Comparison of ENCODE assay signal across 20 mouse cellular contexts in the genomic region with DNA sequence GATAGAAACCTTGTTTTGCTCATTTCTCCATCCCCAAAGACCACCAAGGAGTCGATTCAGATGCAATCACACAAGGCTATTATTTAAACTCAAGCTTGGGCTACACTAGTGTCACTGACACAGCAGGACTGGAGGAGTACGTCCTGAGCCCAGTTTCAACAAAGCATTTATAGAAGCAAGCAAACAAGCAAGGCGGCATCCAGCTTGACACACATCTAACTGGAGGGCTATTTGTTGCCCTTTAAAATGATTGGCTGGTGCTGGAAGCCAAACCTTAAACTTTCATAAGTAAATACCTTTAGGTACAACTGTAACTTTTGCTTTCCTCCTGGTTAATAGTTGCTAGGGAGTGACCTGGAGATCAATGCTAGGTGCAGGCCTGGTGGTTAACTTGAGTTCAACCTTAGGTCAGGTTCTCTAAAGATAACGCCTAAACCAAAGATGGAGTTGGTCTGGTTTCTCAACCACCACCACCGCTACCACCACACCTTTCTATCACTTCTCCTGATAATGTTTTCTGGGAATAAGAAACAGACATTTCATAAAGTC. TPM values are rescaled to one million over a fixed set of nuclear protein-coding genes. Genes with fewer than 3 reads are reported as not detected.
DNase-seq lines count a peak whose midpoint lies in the region; ATAC-seq and TF ChIP-seq lines count a peak whose summit lies in the region.
"Had no signal": no experiment of that assay in that cellular context is flagged by ENCODE, and none has a peak within 500 bp of the region (broad histone marks: within the 10 kb centered on the region; RNA-seq: fewer than 3 reads in every experiment).

No protein-coding gene starts in this region.

- no peak for TF ChIP-seq POLR2A in lung, adult 2 months (IDR thresholded peaks at IDR 0.05; ENCODE audit: borderline replicate concordance, extremely low read depth, low read depth, low read length)

- H3K4me2 ChIP-seq in lung, embryonic 15.5 days, result no peak overlapping the region
- H3K4me2 ChIP-seq in intestine, embryonic 16.5 days (ENCODE audit: low read depth, low read length), result no peak overlapping the region
- H3K4me2 ChIP-seq in liver, embryonic 13.5 days, result no peak overlapping the region
- no peak overlapping the region for H3K4me2 ChIP-seq in liver, postnatal 0 days (ENCODE audit: low read depth, low read length)
- H3K4me2 ChIP-seq: embryonic facial prominence, embryonic 13.5 days; forebrain, embryonic 12.5 days; heart, embryonic 13.5 days had no signal

- peak; percentile 68; the same call in 1 of the 2 replicates for TF ChIP-seq EP300 in liver, postnatal 0 days (IDR thresholded peaks at IDR 0.05; ENCODE audit: low read depth)

- 0 out of 2 replicates have a peak overlapping the region, but pooled peaks have one; percentile 7 for H3K27ac ChIP-seq in lung, embryonic 15.5 days
- no peak overlapping the region for H3K27ac ChIP-seq in intestine, embryonic 16.5 days (ENCODE audit: low read length)
- H3K27ac ChIP-seq in liver, embryonic 13.5 days, result no peak overlapping the region
- H3K27ac ChIP-seq in liver, postnatal 0 days (ENCODE audit: low read depth), result peak overlapping the region; percentile 77
- H3K27ac ChIP-seq: embryonic facial prominence, embryonic 13.5 days; forebrain, embryonic 12.5 days; heart, embryonic 13.5 days had no signal

- WGBS in lung, embryonic 15.5 days, result 70% methylated on average over 5 of the region's 5 CpGs
- 73% methylated on average over 5 of the region's 5 CpGs for WGBS in lung, adult 2 months
- WGBS in intestine, embryonic 16.5 days, result 73% methylated on average over 5 of the region's 5 CpGs
- WGBS in liver, embryonic 13.5 days (ENCODE audit: insufficient replicate concordance), result 54% methylated on average over 5 of the region's 5 CpGs
- 56% methylated on average over 5 of the region's 5 CpGs for WGBS in liver, postnatal 0 days (ENCODE audit: insufficient replicate concordance)

- no peak for ATAC-seq in lung, embryonic 15.5 days (ENCODE audit: borderline replicate concordance, extremely low read depth, low FRiP score, low TSS enrichment)
- peak; percentile 37; the same call in 1 of the 2 replicates for ATAC-seq in intestine, embryonic 16.5 days
- peak; percentile 70 for ATAC-seq in liver, embryonic 13.5 days (ENCODE audit: low read depth)
- ATAC-seq in liver, postnatal 0 days, result peak; percentile 71
- ATAC-seq: forebrain, embryonic 16.5 days had no signal

- no peak overlapping the region for H3K4me3 ChIP-seq in lung, embryonic 15.5 days
- no peak overlapping the region for H3K4me3 ChIP-seq in lung, adult 2 months (replicated peaks; ENCODE audit: extremely low read depth, low read depth, low read length)
- no peak overlapping the region for H3K4me3 ChIP-seq in intestine, embryonic 16.5 days (ENCODE audit: low read length)
- no peak overlapping the region for H3K4me3 ChIP-seq in liver, embryonic 13.5 days (replicated peaks)
- no peak overlapping the region for H3K4me3 ChIP-seq in liver, postnatal 0 days (ENCODE audit: low read depth, low read length)
- H3K4me3 ChIP-seq: embryonic facial prominence, embryonic 13.5 days; forebrain, embryonic 12.5 days; heart, embryonic 13.5 days had no signal

- H3K9me3 ChIP-seq in lung, embryonic 15.5 days, result no peaks in the 10 kb centered on the region
- no peaks in the 10 kb centered on the region for H3K9me3 ChIP-seq in intestine, embryonic 16.5 days (ENCODE audit: control insufficient read depth, low read length)
- no peaks in the 10 kb centered on the region for H3K9me3 ChIP-seq in liver, embryonic 13.5 days (replicated peaks)
- no peaks in the 10 kb centered on the region for H3K9me3 ChIP-seq in liver, postnatal 0 days (ENCODE audit: low read length)
- H3K9me3 ChIP-seq: embryonic facial prominence, embryonic 13.5 days; forebrain, embryonic 12.5 days; heart, embryonic 13.5 days had no signal

- 0 out of 2 replicates have a peak, but pooled peaks cover 4% of the 10 kb centered on the region for H3K4me1 ChIP-seq in lung, embryonic 15.5 days
- no peaks in the 10 kb centered on the region for H3K4me1 ChIP-seq in lung, adult 2 months (ENCODE audit: control insufficient read depth, insufficient read depth, low read length)
- H3K4me1 ChIP-seq in intestine, embryonic 16.5 days (ENCODE audit: control insufficient read depth, insufficient read depth, low read length), result no peaks in the 10 kb centered on the region
- H3K4me1 ChIP-seq in liver, embryonic 13.5 days (replicated peaks), result 0 out of 2 replicates have a peak, but pooled peaks cover 2% of the 10 kb centered on the region
- peaks cover 11% of the 10 kb centered on the region for H3K4me1 ChIP-seq in liver, postnatal 0 days (ENCODE audit: insufficient read depth)
- H3K4me1 ChIP-seq: embryonic facial prominence, embryonic 13.5 days; forebrain, embryonic 12.5 days had no signal

- H3K36me3 ChIP-seq in lung, embryonic 15.5 days, result no peaks in the 10 kb centered on the region
- no peaks in the 10 kb centered on the region for H3K36me3 ChIP-seq in intestine, embryonic 16.5 days (ENCODE audit: control insufficient read depth, insufficient read depth, low read length)
- no peaks in the 10 kb centered on the region for H3K36me3 ChIP-seq in liver, embryonic 13.5 days
- H3K36me3 ChIP-seq in liver, postnatal 0 days (replicated peaks; ENCODE audit: insufficient read depth, low read length), result no peaks in the 10 kb centered on the region
- H3K36me3 ChIP-seq: embryonic facial prominence, embryonic 13.5 days; forebrain, embryonic 12.5 days; heart, embryonic 13.5 days had no signal

- DNase-seq in lung, adult 2 months, result no peak
- DNase-seq in liver, embryonic 13.5 days, result no peak
- peak; percentile 29 for DNase-seq in liver, postnatal 0 days
- DNase-seq in frontal cortex, adult 2 months (ENCODE audit: extremely low spot score in 1 of 2, low spot score in 1 of 2), result no peak
- DNase-seq in left cerebral cortex, adult 8-10 months (ENCODE audit: low spot score in 2 of 2), result no peak
- no peak for DNase-seq in layer of hippocampus, postnatal 10 days (ENCODE audit: low spot score in 2 of 2)
- DNase-seq: adrenal gland, adult 2 months; adrenal gland, postnatal 25 days; cerebellum, adult 18-20 months; cerebellum, adult 9-11 months; cerebellum, postnatal 36 days; gastrocnemius, postnatal 25 days; heart, adult 11 months; heart, postnatal 36 days had no signal

- H3K27me3 ChIP-seq in lung, embryonic 15.5 days, result no peaks in the 10 kb centered on the region
- H3K27me3 ChIP-seq in intestine, embryonic 16.5 days (replicated peaks; ENCODE audit: control insufficient read depth, insufficient read depth, low read length), result no peaks in the 10 kb centered on the region
- H3K27me3 ChIP-seq in liver, embryonic 13.5 days, result no peaks in the 10 kb centered on the region
- no peaks in the 10 kb centered on the region for H3K27me3 ChIP-seq in liver, postnatal 0 days (ENCODE audit: insufficient read depth, low read length)
- H3K27me3 ChIP-seq: embryonic facial prominence, embryonic 13.5 days; forebrain, embryonic 12.5 days; heart, embryonic 13.5 days had no signal

- no peak overlapping the region for H3K9ac ChIP-seq in lung, embryonic 15.5 days
- no peak overlapping the region for H3K9ac ChIP-seq in intestine, embryonic 16.5 days (ENCODE audit: low read depth, low read length)
- no peak overlapping the region for H3K9ac ChIP-seq in liver, embryonic 13.5 days
- no peak overlapping the region for H3K9ac ChIP-seq in liver, postnatal 0 days (replicated peaks)
- H3K9ac ChIP-seq: embryonic facial prominence, embryonic 13.5 days; forebrain, embryonic 12.5 days; heart, embryonic 13.5 days had no signal

- no peak for TF ChIP-seq CTCF in lung, adult 2 months (IDR thresholded peaks at IDR 0.05; ENCODE audit: insufficient read depth, low read length)
- no peak for TF ChIP-seq CTCF in liver, postnatal 0 days (IDR thresholded peaks at IDR 0.05; ENCODE audit: low read depth)

RNA-seq across cellular contexts. Expression of a gene that starts 5.8 kb away (rescaled TPM):
- 5.9 and 6.4 TPM in 2 replicates for polyA plus RNA-seq in lung, embryonic 15.5 days (2015; fragmentation: Nextera tagmentation; extraction: Ambion mirVana)
- 1.5 and 2.9 TPM in 2 replicates for polyA plus RNA-seq in lung, adult 2 months (2012; rRNA removed)
- 3.4 and 3.9 TPM in 2 replicates for polyA plus RNA-seq in intestine, embryonic 16.5 days (2015; fragmentation: Nextera tagmentation; extraction: Ambion mirVana)
- 2.5 and 2.7 TPM in 2 replicates for polyA plus RNA-seq in liver, embryonic 13.5 days (2015; fragmentation: Nextera tagmentation; extraction: Ambion mirVana)
- 14.9 and 15.6 TPM in 2 replicates for polyA plus RNA-seq in liver, postnatal 0 days (2015; fragmentation: Nextera tagmentation; extraction: Ambion mirVana)
- 32.9 and 35.2 TPM in 2 replicates for polyA plus RNA-seq in frontal cortex, adult 2 months (2012; rRNA removed)
- 100 to 1,000 TPM in 1 of 4 experiments, 10 to 100 TPM in 3; 84.3 to 108 (median 91.8) TPM for total RNA-seq in left cerebral cortex, adult 8-10 months (2022)
- 10 to 100 TPM; 27.4 to 29.8 TPM for total RNA-seq in layer of hippocampus, postnatal 10 days (2021)

RNA-seq across cellular contexts. Expression of a gene that starts 39.8 kb away (rescaled TPM):
- 2.9 and 3.7 TPM in 2 replicates for polyA plus RNA-seq in lung, embryonic 15.5 days (2015; fragmentation: Nextera tagmentation; extraction: Ambion mirVana)
- 9.9 and 11.6 TPM in 2 replicates for polyA plus RNA-seq in lung, adult 2 months (2012; rRNA removed)
- 1.2 and 2.0 TPM in 2 replicates for polyA plus RNA-seq in intestine, embryonic 16.5 days (2015; fragmentation: Nextera tagmentation; extraction: Ambion mirVana)
- 3.1 and 4.9 TPM in 2 replicates for polyA plus RNA-seq in liver, embryonic 13.5 days (2015; fragmentation: Nextera tagmentation; extraction: Ambion mirVana)
- 5.0 and 5.5 TPM in 2 replicates for polyA plus RNA-seq in liver, postnatal 0 days (2015; fragmentation: Nextera tagmentation; extraction: Ambion mirVana)
- polyA plus RNA-seq in frontal cortex, adult 2 months (2012; rRNA removed), result 6.8 and 8.1 TPM in 2 replicates
- total RNA-seq in left cerebral cortex, adult 8-10 months (2022), result 10 to 100 TPM; 12.5 to 17.2 (median 14.6) TPM
- 1 to 10 TPM; 2.9 to 3.2 TPM for total RNA-seq in layer of hippocampus, postnatal 10 days (2021)

Comparison
In these comparisons a context has a peak if more than half of its experiments do, and no peak if none do; other contexts are left out.
1. H3K27ac ChIP-seq: peak in lung, embryonic 15.5 days (single experiment) and liver, postnatal 0 days (single experiment); none in intestine, embryonic 16.5 days (single experiment) and liver, embryonic 13.5 days (single experiment).